8 mouse cellular contexts compared by ENCODE assay signal in genomic region chr17:46160686-46161085, GRCm38 (mm10). TPM values are rescaled to one million over a fixed set of nuclear protein-coding genes. Genes with fewer than 3 reads are reported as not detected.
A peak's percentile ranks its signal among the peaks of the same experiment; 100 is the strongest.
DNase-seq lines count a peak whose midpoint lies in the region; ATAC-seq and TF ChIP-seq lines count a peak whose summit lies in the region.

Gene Gtpbp2, plus strand, starts transcription at chr17:46161032.

- no peaks in the 10 kb centered on the region for H3K27me3 ChIP-seq in embryonic facial prominence, embryonic 13.5 days
- H3K27me3 ChIP-seq in kidney, adult 2 months (replicated peaks; ENCODE audit: control insufficient read depth, insufficient read depth, low read length), result no peaks in the 10 kb centered on the region
- no peaks in the 10 kb centered on the region for H3K27me3 ChIP-seq in limb, embryonic 12.5 days
- no peaks in the 10 kb centered on the region for H3K27me3 ChIP-seq in midbrain, embryonic 15.5 days (replicated peaks)

- WGBS in embryonic facial prominence, embryonic 13.5 days, result 0% methylated on average over 23 of the region's 23 CpGs
- under 1% methylated on average over 23 of the region's 23 CpGs for WGBS in kidney, adult 2 months
- 1% methylated on average over 23 of the region's 23 CpGs for WGBS in limb, embryonic 12.5 days
- WGBS in midbrain, embryonic 15.5 days, result under 1% methylated on average over 22 of the region's 23 CpGs

- no peak for TF ChIP-seq CTCF in kidney, adult 2 months (conservative IDR thresholded peaks at IDR 0.05; ENCODE audit: insufficient read depth, insufficient read length, low read depth, low read length)

- DNase-seq in 3T3-L1 (ENCODE audit: low read depth, low spot score), result peak; percentile 100
- DNase-seq in adrenal gland, postnatal 36 days, result peak; percentile 93 to 95
- peak; percentile 97 to 99 for DNase-seq in heart, adult 18-20 months
- peak; percentile 100 for DNase-seq in kidney, adult 2 months
- DNase-seq in spleen, postnatal 14 days (ENCODE audit: low spot score in 2 of 2), result peak; percentile 86 to 92

- peak within 1 kb of the TSS; percentile 80 for H3K4me3 ChIP-seq in embryonic facial prominence, embryonic 13.5 days
- H3K4me3 ChIP-seq in kidney, adult 2 months (ENCODE audit: insufficient read depth, low read depth, low read length), result peak within 1 kb of the TSS; percentile 82
- H3K4me3 ChIP-seq in limb, embryonic 12.5 days (replicated peaks), result peak within 1 kb of the TSS; percentile 73
- peak within 1 kb of the TSS; percentile 90 for H3K4me3 ChIP-seq in midbrain, embryonic 15.5 days

- peak; percentile 91 for ATAC-seq in embryonic facial prominence, embryonic 13.5 days (ENCODE audit: insufficient number of reproducible peaks, insufficient read depth, low FRiP score, low TSS enrichment, low read depth)
- ATAC-seq in limb, embryonic 12.5 days (ENCODE audit: insufficient number of reproducible peaks, insufficient read depth, low FRiP score, low TSS enrichment, low read depth), result peak; percentile 92
- ATAC-seq in midbrain, embryonic 15.5 days (replicated peaks), result peak; percentile 96

- peaks cover 25% of the 10 kb centered on the region for H3K4me1 ChIP-seq in embryonic facial prominence, embryonic 13.5 days
- peaks cover 8% of the 10 kb centered on the region; the same call in 1 of the 2 replicates for H3K4me1 ChIP-seq in kidney, adult 2 months (ENCODE audit: control insufficient read depth, insufficient read depth, low read length)
- H3K4me1 ChIP-seq in limb, embryonic 12.5 days (replicated peaks), result peaks cover 22% of the 10 kb centered on the region
- H3K4me1 ChIP-seq in midbrain, embryonic 15.5 days, result peaks cover 26% of the 10 kb centered on the region

- peak within 1 kb of the TSS; percentile 78 for H3K4me2 ChIP-seq in embryonic facial prominence, embryonic 13.5 days
- peak within 1 kb of the TSS; percentile 83 for H3K4me2 ChIP-seq in limb, embryonic 12.5 days
- H3K4me2 ChIP-seq in midbrain, embryonic 15.5 days, result peak within 1 kb of the TSS; percentile 65

- H3K36me3 ChIP-seq in embryonic facial prominence, embryonic 13.5 days, result peaks cover 26% of the 10 kb centered on the region
- no peaks in the 10 kb centered on the region for H3K36me3 ChIP-seq in kidney, adult 2 months (ENCODE audit: control insufficient read depth, insufficient read depth, low read length)
- peaks cover 30% of the 10 kb centered on the region for H3K36me3 ChIP-seq in limb, embryonic 12.5 days
- H3K36me3 ChIP-seq in midbrain, embryonic 15.5 days (replicated peaks), result peaks cover 11% of the 10 kb centered on the region

- H3K9ac ChIP-seq in embryonic facial prominence, embryonic 13.5 days, result peak within 1 kb of the TSS; percentile 89
- H3K9ac ChIP-seq in limb, embryonic 12.5 days (replicated peaks), result peak within 1 kb of the TSS; percentile 67
- peak within 1 kb of the TSS; percentile 85 for H3K9ac ChIP-seq in midbrain, embryonic 15.5 days

- H3K9me3 ChIP-seq in embryonic facial prominence, embryonic 13.5 days, result no peaks in the 10 kb centered on the region
- no peaks in the 10 kb centered on the region for H3K9me3 ChIP-seq in limb, embryonic 12.5 days
- no peaks in the 10 kb centered on the region for H3K9me3 ChIP-seq in midbrain, embryonic 15.5 days

- peak within 1 kb of the TSS; percentile 88 for H3K27ac ChIP-seq in embryonic facial prominence, embryonic 13.5 days
- H3K27ac ChIP-seq in kidney, adult 2 months (ENCODE audit: insufficient read depth, low read depth, low read length), result peak within 1 kb of the TSS; percentile 94
- peak within 1 kb of the TSS; percentile 89 for H3K27ac ChIP-seq in limb, embryonic 12.5 days
- H3K27ac ChIP-seq in midbrain, embryonic 15.5 days, result peak within 1 kb of the TSS; percentile 80

- TF ChIP-seq POLR2A in kidney, adult 2 months (IDR thresholded peaks at IDR 0.05; ENCODE audit: low read depth, low read length), result no peak

RNA-seq across cellular contexts. Expression of gene Gtpbp2, which starts in this region (rescaled TPM):
- 10 to 100 TPM; 67.4 to 78.1 TPM for total RNA-seq in adrenal gland, postnatal 36 days (2021)
- polyA plus RNA-seq in embryonic facial prominence, embryonic 13.5 days (2015; fragmentation: Nextera tagmentation; extraction: Ambion mirVana), result 45.4 and 49.0 TPM in 2 replicates
- 10 to 100 TPM; 49.5 to 51.2 TPM for total RNA-seq in heart, adult 18-20 months (2021)
- polyA plus RNA-seq in kidney, adult 2 months (2012; rRNA removed), result 69.7 and 80.4 TPM in 2 replicates
- 46.5 and 51.0 TPM in 2 replicates for polyA plus RNA-seq in limb, embryonic 12.5 days (2016; fragmentation: Nextera tagmentation; extraction: Ambion mirVana)
- polyA plus RNA-seq in midbrain, embryonic 15.5 days (2015; fragmentation: Nextera tagmentation; extraction: Ambion mirVana), result 46.2 and 46.3 TPM in 2 replicates

Comparison
In these comparisons a context has a peak if more than half of its experiments do, and no peak if none do; other contexts are left out.
1. Peak in every context shown above with its lines: DNase-seq, ATAC-seq, H3K4me3 ChIP-seq and H3K27ac ChIP-seq.